Mouse (Mus musculus) heart, postnatal 0 days (tissue): ENCODE results near the gene Hspa12b. TPM values are rescaled to one million over a fixed set of nuclear protein-coding genes. Genes with fewer than 3 reads are reported as not detected.

Experiments used
- ATAC-seq: fragments of 200-750 bp; cut with Nextera tagmentation; 2 replicates; pipeline ENCODE4 v1.8.0; 2017; ENCODE audit warnings: low read depth, moderate number of reproducible peaks, moderate library complexity; ENCODE audit not compliant: insufficient read depth
- DNase-seq: peaks from one replicate; pipeline ENCODE4 v3.0.0-alpha.2; 2016; ENCODE audit warnings: low spot score
- H3K27ac ChIP-seq: fragments of 300-500 bp; sonication (generic); 2 replicates; pipeline ENCODE4 v1.5.1; 2014; ENCODE audit warnings: low read depth, mild to moderate bottlenecking
- H3K27me3 ChIP-seq: fragments of 300-500 bp; sonication (generic); 2 replicates; pipeline ENCODE4 v1.6.1; 2014; ENCODE audit warnings: low read length, mixed read lengths; ENCODE audit not compliant: control insufficient read depth, insufficient read depth
- H3K36me3 ChIP-seq: fragments of 300-500 bp; sonication (generic); replicated peaks from 2 replicates; pipeline ENCODE4 v1.6.1; 2014; ENCODE audit warnings: low read length, mixed read lengths; ENCODE audit not compliant: control insufficient read depth, insufficient read depth
- H3K4me1 ChIP-seq: fragments of 300-500 bp; sonication (generic); 2 replicates; pipeline ENCODE4 v1.6.1; 2014; ENCODE audit warnings: antibody characterized with exemption; ENCODE audit not compliant: control insufficient read depth, insufficient read depth
- H3K4me2 ChIP-seq: fragments of 300-500 bp; sonication (generic); 2 replicates; pipeline ENCODE4 v1.6.1; 2014; ENCODE audit warnings: low read depth, mild to moderate bottlenecking, low read length, moderate library complexity
- H3K4me3 ChIP-seq: fragments of 300-500 bp; sonication (generic); 2 replicates; pipeline ENCODE4 v1.5.1; 2014; ENCODE audit warnings: low read depth, low read length
- H3K9ac ChIP-seq: fragments of 300-500 bp; sonication (generic); replicated peaks from 2 replicates; pipeline ENCODE4 v1.6.1; 2014; ENCODE audit warnings: low read depth, low read length, mixed read lengths
- H3K9me3 ChIP-seq: fragments of 300-500 bp; sonication (generic); replicated peaks from 2 replicates; pipeline ENCODE4 v1.6.1; 2016; ENCODE audit warnings: low read length; ENCODE audit not compliant: control insufficient read depth
- CTCF ChIP-seq: IDR thresholded peaks from 2 replicates; pipeline ENCODE4 v1.5.1; 2016; ENCODE audit warnings: antibody characterized with exemption, control low read depth, low read depth
- EP300 ChIP-seq: IDR thresholded peaks from 2 replicates; pipeline ENCODE4 v1.6.1; 2016; ENCODE audit warnings: antibody characterized with exemption, low read depth
- WGBS: fragments of 180-500 bp; shearing (Covaris S2); extraction: QIAGEN DNeasy Blood & Tissue Kit; methylation state at CpG from one replicate; pipeline ENCODE4 v1.1.7; 2014; 5-methylcytosine and 5-hydroxymethylcytosine counted together
- polyA plus RNA-seq: library from polyadenylated mRNA; unstranded; fragments of >200 nt; fragmentation: Nextera tagmentation; extraction: Ambion mirVana; gene quantifications from 2 replicates; pipeline ENCODE4 v1.2.1, GENCODE M21; 2015
- total RNA-seq: library from RNA; depleted of rRNA; stranded (reverse); fragments of >200 nt; gene quantifications from 2 replicates; pipeline ENCODE4 v1.2.3, GENCODE M21; 2014; ENCODE audit warnings: low replicate concordance

Hspa12b gene
- total and polyA plus RNA-seq, 2 experiments from 2014 or later: 9.0 to 29.3 TPM

- Histone ChIP-seq H3K9ac (no peak overlapping the region), H3K4me1 (0 out of 2 replicates have a peak, but pooled peaks cover 2% of the 10 kb centered on the region), H3K4me2 (no peak overlapping the region), H3K4me3 (no peak overlapping the region), H3K27me3 (no peaks in the 10 kb centered on the region), H3K9me3 (no peaks in the 10 kb centered on the region), H3K36me3 (peaks cover 29% of the 10 kb centered on the region), H3K27ac (no peak overlapping the region)
- DNase-seq (no peak), ATAC-seq (no peak)
- WGBS: 89% methylated on average over 4 of the region's 4 CpGs
- TF ChIP-seq EP300 (no peak), CTCF (no peak)
These were observed 27.0 kb downstream of the Hspa12b start for GRCm38 (mm10) chr2:131154036-131154435.

- Histone ChIP-seq H3K9ac (no peak overlapping the region), H3K9me3 (no peaks in the 10 kb centered on the region), H3K4me3 (no peak overlapping the region), H3K27me3 (no peaks in the 10 kb centered on the region), H3K36me3 (peaks cover 15% of the 10 kb centered on the region), H3K4me2 (no peak overlapping the region), H3K4me1 (peaks cover 7% of the 10 kb centered on the region; the same call in 1 of the 2 replicates), H3K27ac (no peak overlapping the region)
- TF ChIP-seq EP300 (no peak), CTCF (no peak)
- WGBS: 85% methylated on average over 7 of the region's 7 CpGs
- DNase-seq (no peak), ATAC-seq (no peak)
These were observed 29.9 kb downstream of the Hspa12b start for GRCm38 (mm10) chr2:131156987-131157386.

GRCm38 (mm10) chr2:131159491-131159910 lies 32.4 kb downstream of the Hspa12b start:
- TF ChIP-seq EP300: no peak
- TF ChIP-seq CTCF: no peak
- Histone ChIP-seq H3K4me1 (peaks cover 7% of the 10 kb centered on the region; the same call in 1 of the 2 replicates), H3K27ac (peak overlapping the region; percentile 63), H3K9ac (peak overlapping the region; percentile 71), H3K36me3 (peaks cover 10% of the 10 kb centered on the region; the same call in 1 of the 2 replicates), H3K9me3 (no peaks in the 10 kb centered on the region), H3K4me2 (peak overlapping the region; percentile 99), H3K27me3 (no peaks in the 10 kb centered on the region), H3K4me3 (peak overlapping the region; percentile 70)
- ATAC-seq (peak; percentile 30), DNase-seq (peak; percentile 47)
- 1% methylated on average over 18 of the region's 18 CpGs for WGBS

DNA sequence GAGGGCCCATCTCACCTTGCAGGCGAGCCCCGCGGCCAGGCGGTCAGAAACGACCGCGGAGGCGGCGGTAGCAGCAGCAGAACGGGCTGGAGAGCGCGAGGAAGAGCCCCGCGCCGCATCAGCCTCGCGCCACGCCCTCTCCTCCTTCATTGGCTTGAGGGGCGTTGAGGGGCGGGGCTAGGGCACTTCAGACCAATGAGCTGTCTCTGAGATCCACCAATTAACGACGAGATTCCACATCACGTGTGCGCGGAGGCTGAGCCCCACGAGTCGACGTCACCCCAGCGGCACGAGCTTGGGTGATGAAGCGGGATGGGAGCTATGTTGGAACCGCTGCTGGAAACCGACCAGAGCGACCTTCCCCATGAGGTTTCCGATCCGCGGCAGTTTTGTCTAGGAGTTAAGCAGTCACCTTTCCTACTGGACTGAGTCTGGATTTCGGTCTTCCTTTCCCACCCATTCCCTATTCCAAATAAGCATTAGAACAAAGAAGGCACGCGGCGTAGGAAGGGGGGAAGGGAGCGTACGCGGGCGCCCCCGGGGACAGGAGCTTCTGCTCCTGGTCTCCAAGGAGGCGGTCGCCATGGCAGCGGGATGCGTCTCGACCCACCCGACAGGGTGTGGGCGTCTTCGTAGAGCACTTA lies 33.0 kb downstream of the Hspa12b start, which contains the start of gene 1700037H04Rik:
TSS of gene 1700037H04Rik (minus strand) at position 144 of the 644 bp plus-strand sequence.
- 0% methylated on average over 52 of the region's 54 CpGs for WGBS
- Histone ChIP-seq H3K4me3 (peak within 1 kb of the TSS; percentile 70), H3K4me2 (peak within 1 kb of the TSS; percentile 99), H3K27ac (peak within 1 kb of the TSS; percentile 84), H3K27me3 (no peaks in the 10 kb centered on the region), H3K9ac (peak within 1 kb of the TSS; percentile 71), H3K9me3 (no peaks in the 10 kb centered on the region), H3K36me3 (peaks cover 8% of the 10 kb centered on the region; the same call in 1 of the 2 replicates), H3K4me1 (peaks cover 7% of the 10 kb centered on the region; the same call in 1 of the 2 replicates)
- TF ChIP-seq CTCF: no peak
- no peak for TF ChIP-seq EP300
- peak; percentile 98 for ATAC-seq
- DNase-seq: peak; percentile 99

DNA sequence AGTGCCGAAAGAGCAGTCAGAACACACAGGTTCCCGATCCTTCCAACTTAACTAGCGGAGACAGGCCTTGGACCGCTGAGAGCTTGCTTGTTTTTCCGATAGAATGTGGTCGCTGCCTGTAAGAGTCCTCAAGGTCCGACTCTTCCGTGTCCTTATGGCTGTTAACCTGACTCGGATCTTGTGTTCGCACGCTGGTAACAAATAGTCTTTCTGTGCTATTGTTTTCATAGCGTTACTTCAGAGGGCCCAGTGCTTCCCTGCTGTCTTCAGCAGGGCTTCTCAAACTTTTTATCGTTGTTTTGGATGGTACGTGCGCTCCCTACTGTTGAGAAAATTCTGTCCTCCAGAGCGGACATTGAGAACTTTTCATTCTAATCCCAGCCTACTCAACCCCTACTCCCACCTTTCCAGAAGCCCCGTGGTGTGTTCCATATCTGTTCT lies 33.6 kb downstream of the Hspa12b start:
- Histone ChIP-seq H3K9ac (peak overlapping the region; percentile 62), H3K9me3 (no peaks in the 10 kb centered on the region), H3K36me3 (0 out of 2 replicates have a peak, but pooled peaks cover 1% of the 10 kb centered on the region), H3K27me3 (no peaks in the 10 kb centered on the region), H3K4me1 (peaks cover 7% of the 10 kb centered on the region; the same call in 1 of the 2 replicates), H3K4me2 (peak overlapping the region; percentile 99), H3K4me3 (peak overlapping the region; percentile 70), H3K27ac (peak overlapping the region; percentile 84)
- WGBS: under 1% methylated on average over 17 of the region's 17 CpGs
- TF ChIP-seq CTCF: peak; percentile 49
- TF ChIP-seq EP300: no peak
- peak; percentile 7 for ATAC-seq
- DNase-seq: peak; percentile 57
